Mouse (Mus musculus) urinary bladder, postnatal 4 days (tissue): ENCODE measurements around the gene Prpf38b.

Experiments used
- DNase-seq, 2 experiments: peaks; one replicate each; pipeline ENCODE4 v3.0.0; 2021 to 2022; ENCODE audit warnings: low spot score in 2 of 2

Gene Prpf38b

DNA sequence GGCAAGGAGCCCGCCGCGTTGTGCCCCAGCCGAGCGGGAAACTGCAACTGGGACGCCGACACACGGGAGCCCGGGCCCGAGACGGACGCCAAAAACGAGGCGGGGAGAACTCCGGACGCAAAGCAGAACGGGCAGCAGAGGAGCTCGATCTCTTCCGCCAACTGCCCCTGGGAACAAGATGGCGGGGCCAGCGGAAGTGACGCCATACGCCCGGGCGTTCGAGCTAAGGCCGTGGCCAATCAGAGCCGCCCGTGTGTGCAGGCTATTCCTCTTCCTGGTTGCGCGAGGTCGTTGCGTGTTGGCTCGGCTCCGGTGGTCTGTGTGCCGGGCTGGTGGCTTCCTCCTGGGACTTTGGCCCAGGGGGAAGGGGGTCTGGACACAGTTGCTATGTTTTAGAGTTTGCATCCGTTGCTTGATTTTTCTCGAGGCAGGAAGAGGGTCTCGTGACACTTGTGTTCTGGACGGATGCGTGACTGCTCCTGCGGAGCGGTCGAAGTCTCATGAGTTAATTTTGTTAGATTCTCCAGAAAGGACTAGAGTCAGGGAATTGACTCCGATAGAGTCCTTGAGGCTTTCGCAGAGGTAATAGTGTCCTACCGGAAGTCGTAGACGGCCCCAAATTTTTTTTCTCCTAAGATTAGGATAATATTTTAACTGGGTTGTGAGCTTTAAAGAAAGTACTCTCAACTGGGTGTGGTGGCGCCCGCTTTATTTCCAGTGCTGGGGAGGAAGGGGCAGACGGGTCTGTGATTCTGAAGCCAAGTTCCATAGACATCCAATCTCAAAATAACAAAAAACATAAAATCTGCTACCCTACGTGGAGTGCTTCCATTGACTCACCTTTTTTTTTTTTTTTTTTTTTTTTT lies at the start of gene Prpf38b:
Gene Prpf38b, minus strand, starts transcription at position 180 of the 866 bp plus-strand sequence.
- peak; percentile 93 to 96 for DNase-seq

DNA sequence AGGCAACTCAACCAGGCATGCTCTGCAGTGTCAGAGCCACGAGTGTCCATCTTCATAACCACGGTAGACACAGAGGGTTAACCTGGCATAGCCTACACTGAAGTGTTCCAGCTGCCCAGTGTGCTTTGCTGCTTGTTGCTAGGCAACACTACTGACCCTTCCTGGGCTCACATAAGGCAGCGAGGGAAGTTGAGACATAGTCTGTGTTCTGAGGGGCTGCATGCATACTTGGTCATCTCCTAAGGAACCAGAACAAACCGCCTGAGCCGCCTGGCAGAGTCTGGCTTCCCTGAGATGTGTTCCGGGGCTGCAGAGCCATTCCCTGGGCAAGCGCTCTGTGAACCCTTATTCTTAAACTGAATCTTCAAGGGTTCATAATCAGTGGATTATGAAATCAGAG lies 49.7 kb upstream of the Prpf38b start:
- no peak for DNase-seq

DNA sequence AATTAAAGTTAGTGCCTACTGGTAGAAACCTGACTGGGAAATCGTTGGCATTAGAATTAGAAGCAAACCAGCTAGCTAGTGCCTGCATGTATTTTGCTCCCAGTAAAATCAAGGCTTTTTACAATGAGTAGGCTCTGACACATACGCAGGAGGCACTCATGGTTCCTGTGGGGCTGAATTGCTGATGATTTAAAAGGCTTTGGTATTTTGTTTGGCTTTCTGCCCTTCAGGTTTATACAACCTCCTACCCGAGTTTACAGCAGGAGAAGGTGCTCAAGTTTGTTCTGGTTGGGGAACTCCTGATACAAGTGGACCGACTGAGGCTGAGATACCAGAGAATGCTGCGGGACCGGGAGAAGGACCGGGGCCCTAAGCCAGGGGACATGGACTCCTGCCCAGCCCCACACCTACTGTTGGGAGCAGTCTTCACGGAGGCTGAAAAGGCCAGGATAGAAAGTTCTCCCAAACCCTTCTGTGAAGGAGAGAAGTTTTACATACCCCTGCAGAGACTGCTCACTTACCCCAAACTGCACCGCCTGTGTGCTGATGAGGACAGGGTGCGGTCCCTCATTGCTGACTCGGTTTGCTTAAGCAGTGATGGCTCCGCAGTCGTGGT lies 48.3 kb upstream of the Prpf38b start:
- no peak for DNase-seq

DNA sequence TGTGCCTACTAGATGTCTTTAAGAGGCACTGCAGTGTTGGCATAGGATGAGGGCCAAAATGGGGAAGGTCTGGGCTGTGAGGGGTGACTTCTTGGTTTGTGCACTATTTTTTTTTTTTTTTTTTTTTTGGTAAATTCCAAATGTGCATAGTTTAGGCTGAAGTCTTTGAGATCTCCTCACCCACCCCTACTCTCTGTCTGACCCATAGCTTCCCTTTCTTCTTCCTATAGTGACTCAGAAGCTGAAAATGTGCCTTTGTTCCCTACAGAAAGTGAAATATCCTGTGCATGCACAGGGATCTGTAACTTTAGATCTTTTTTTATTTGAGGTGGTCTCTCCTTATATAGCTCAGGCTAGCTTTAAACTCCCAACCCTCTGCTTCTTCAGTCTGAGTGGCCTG lies 46.4 kb upstream of the Prpf38b start:
- no peak for DNase-seq

DNA sequence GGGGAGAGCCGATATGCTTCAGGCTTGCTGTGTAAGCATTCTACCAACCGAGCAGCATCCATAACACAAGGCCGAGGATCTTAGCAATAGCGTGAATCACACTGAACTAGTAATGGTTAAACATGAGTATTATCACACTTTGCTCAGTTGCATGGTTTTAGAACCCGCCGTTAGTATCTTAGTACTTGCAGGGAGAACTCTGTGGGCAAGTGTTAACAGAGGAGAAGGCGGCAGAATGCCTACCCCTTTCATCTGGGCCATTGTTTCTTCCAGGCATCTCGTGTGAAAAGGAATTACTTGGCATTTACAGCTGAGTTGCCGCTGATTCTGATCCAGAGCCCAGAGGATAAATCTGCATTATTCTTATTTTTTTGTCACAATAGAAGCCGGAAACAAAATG lies 29.5 kb upstream of the Prpf38b start:
- no peak for DNase-seq

DNA sequence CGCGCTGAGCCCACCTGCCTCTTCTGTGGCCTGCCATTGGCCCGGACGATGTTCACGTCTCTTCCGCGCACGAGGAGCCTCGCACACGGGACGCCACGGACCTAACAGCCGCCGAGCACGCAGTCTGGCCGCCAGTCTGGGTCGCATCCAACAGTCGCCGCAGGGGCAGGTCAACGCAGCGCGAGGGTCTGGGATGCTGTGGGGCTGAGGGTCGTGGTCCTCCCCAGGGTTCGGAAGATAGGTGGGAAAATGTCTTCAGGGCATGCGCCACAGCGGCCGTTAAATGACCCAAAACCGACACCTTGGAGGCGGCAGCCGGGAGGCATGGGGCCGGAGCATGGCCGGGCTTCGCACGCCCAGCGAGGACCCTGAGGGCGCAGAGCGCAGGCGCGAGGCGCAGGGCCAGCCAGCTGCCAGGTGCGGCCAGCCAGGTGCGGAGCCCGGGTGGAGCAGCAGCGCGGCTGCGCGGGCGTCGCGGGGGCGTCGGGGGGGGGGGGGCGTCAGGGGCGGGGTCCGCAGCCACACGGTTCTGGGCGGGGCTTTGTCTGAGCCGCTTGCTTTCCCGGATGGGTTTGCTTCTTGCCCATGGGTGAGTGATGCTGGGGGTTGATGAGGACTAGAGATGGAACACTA lies 28.6 kb upstream of the Prpf38b start, which contains the start of gene Gm9857:
Gene Gm9857, minus strand, starts transcription at position 445 of the 633 bp plus-strand sequence.
- DNase-seq, result no peak

DNA sequence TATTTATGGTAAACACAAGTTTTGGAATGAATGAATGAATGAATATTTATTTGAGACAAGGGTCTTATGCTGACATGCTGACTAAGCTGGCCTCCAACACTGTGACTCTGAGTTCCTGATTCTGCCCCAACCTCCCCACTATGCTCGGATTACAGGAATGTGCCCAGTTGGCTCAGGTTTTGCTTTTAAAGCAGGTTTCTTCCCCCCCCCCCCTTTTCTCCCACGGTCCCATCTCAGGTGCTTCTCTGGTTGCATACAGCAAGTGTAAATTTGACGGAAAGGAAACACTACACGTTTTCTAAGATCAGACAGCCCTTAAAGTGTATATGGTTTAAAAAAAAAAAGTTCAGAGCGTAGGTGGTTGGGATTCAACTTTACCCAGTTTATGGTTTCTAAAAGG lies 28.0 kb upstream of the Prpf38b start, which contains the start of gene Henmt1:
Gene Henmt1, plus strand, starts transcription at position 301 of the 400 bp plus-strand sequence.
- DNase-seq, result no peak

DNA sequence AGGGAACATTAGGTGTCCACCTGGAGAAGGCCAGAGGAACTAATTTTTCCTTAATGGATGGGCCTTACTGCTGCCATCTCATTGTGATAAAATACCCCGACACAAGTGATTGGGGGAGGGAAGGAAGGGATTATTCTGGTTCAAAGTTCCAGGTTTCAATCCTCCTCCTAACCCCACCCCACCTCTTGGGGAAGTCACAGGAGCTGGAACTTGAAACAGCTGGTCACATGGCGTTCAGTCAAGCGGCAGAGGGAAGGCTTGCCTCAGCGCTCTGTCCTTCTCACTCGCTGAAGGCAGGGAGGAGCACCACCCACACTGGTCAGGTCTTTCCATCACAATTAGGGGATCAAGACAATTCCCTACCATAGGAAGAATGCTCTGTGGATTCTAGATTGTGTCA lies 27.2 kb upstream of the Prpf38b start:
- no peak for DNase-seq

DNA sequence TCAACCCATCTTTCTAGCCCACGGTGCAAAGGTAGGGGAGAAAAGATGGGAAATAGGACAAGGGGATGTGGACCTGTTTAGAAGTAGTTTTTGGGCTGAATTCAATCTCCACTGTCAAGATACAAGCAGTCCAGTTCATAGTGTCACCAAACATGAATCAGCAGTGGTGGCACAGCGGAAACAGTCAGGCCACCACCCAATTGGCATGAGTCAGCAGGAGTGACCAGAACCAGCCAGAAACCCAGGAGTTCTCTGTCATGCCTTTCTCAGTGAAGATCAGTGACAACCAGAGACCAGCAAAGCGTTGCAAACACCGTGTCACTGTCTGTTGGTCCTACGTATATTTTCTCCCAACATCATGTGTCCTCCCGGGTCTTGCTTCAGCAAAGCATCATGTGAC lies 22.0 kb upstream of the Prpf38b start:
- DNase-seq, result no peak

DNA sequence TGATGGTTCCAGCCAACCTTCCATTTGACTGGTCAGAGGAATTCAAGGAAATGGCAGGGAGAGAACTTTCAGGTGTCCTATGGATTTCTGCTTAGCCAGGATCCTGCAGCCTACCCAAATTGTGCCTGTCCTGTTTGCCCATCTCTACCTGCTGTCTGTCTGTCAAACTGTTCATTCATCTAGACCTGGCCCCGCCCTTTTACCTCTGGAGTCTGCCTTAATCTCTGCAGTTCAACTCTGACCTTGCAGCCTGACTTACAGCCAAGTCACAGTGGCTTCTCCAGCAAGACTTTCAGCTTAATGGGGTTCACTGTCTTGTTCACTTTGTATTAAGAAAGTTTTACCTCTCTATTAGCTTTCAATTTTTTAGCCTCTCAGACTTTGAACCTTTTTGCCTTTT lies 14.8 kb upstream of the Prpf38b start:
- DNase-seq, result no peak

DNA sequence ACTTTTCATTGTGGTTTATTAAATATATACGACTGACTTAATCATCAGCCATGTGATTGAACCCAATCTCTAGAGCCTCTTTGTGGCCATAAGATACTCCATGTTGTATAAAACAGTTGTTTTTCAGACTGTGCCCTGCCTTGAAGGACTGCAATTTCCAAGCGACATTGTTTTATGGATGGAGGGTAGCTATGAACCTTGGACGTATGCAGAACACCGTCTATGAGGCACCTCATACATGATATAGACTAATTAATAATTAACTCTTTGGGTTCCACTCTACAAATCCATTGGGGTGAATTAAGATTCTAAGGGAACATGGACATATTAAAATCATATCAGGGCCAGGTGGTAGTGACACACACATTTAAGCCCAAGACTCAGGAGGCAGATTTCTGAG lies 14.2 kb upstream of the Prpf38b start:
- no peak for DNase-seq

DNA sequence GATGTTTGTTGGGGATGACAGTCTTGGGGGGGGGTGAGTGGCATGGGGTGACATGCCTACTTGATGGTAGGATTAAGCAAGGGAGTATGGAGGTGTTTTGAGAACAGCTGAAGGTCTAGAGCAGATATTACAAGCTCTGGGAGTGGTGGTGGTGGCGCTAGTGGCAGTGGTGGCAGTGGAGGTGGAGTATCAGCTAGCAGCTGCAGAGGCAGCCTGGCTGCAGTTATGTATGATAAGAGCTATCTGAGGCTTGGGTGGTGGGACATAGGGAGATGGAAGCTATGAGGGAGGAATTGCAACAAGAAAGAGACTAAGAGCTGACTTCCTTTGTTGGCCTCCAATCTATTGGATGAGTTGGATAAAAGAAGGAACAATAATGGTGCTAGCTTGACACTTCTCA lies 10.3 kb upstream of the Prpf38b start:
- DNase-seq, result no peak

DNA sequence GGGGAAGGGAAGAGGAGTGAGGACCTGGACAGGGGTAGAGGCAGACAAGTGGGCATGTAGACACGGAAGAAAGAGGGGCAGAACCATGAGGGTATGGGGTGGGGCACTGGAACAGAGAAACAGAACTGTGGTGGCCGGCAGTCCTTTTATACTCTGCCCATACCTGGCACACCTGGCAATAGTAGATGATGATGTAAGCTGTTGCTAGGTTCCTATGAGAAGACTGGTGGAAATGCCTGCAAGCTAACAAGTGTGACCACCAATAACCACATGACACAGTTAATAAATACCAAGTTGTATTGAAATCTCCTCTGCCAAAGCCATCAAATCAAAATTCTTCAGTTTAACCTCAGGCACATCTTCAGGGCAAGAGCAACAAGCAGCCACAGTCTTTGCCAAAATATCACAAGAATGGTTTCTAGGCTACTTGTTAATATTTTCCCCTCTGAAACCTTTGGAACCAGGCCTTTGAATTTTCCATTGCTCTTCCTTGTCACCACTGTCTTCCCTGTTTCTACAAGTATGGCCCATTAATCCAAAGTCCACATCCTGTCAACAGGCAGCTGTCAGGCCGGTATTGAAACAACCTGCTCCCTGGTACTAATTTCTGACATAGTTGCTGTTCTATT lies 9.0 kb upstream of the Prpf38b start:
- DNase-seq, result no peak

DNA sequence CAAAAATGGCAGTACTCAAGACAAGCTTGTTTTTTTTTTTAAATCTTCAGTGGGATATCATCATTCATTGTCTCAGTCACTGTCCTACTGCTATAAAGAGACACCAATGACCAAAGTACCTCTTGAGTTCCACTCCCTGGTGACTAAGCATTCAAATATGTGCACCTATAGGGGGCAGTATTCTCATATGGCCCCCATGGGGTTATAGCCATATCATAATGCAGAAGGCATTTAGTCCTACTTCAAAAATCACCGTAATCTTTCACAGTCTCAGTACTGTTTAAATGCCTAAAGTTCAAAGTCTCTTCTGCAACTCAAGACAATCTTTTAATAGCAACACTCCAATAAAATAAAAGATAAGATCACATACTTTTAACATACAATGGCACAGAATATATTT lies 7.3 kb upstream of the Prpf38b start:
- no peak for DNase-seq

DNA sequence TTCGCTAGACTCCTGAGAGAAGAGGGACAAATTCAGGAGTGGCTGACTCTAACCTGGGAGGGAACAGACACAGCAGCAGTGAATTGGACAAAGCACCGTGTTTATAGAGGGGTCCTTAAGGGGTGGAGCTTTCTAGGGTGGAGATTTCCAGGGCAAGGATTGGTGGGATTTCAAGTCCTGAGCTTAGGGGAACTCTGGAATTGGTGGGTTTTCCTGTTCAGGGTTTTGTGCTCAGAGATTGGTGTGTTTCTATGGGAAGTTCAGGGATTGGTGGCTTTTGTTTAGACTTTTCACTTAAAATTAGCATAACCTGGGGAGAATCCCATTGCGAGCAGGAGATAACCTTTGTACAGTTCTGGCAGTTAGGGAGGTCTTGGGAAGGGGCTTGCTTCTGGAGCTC lies 6.5 kb upstream of the Prpf38b start:
- no peak for DNase-seq

DNA sequence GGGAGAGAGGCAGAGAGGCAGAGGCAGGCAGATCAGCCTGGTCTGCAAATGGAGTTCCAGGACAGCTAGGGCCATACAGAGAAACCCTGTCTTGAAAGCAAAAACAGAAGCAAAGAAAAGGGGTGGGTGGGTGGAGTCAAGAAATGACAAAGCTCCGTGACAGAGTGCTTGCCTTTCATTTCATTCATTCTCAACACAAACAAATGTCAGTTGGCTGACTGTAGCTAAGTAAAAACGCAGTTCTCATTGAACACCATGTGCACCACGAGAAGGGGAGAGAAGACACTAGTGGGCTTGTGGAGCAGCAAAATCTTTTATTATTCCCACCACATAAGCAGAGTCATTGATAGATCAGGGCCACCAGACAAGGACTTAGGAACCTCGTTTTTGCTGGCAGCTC lies 5.3 kb upstream of the Prpf38b start:
- no peak for DNase-seq

DNA sequence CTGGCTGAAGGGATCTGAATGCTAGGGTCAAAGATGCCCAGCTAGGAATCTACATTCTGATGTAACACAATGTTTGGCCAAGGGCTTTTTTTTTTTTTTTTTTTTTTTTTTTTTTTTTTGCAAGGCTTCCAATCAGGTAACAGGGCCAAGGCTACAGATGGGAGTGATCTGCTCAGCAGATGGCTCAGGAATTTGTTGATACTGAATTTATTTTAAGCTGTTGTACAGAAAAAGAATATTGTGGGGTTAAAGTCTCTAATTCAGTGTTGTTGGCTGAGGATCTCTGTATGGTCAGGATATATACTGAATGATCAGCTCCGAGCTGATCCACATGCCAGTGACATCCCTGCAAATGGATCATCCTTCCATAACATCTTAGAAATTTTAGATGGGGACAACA lies 4.5 kb upstream of the Prpf38b start:
- no peak for DNase-seq

DNA sequence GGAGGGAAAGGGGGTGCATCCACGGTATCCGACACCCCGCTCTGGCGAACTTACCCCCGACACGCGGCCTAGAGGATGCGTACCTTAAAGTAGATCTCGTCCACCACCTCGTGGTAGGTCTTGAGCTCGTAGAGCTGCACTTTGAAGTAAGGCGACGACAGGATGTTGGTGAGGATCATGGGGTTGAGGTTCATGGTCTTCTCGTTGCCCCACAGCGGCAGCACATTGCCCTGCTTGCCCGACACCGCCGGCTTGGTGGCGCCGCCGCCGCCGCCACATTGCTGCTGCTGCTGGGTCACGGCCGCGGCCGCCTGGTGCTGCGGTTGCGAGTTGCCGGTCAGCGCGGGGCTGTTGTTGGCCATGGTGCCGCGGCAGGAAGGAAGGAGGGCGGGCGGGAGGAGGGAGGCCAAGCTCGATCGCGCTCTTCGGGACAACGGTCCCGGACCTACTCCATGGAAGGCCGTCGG lies 413 bp downstream of the Prpf38b start:
- DNase-seq, result peak; percentile 56 to 68

DNA sequence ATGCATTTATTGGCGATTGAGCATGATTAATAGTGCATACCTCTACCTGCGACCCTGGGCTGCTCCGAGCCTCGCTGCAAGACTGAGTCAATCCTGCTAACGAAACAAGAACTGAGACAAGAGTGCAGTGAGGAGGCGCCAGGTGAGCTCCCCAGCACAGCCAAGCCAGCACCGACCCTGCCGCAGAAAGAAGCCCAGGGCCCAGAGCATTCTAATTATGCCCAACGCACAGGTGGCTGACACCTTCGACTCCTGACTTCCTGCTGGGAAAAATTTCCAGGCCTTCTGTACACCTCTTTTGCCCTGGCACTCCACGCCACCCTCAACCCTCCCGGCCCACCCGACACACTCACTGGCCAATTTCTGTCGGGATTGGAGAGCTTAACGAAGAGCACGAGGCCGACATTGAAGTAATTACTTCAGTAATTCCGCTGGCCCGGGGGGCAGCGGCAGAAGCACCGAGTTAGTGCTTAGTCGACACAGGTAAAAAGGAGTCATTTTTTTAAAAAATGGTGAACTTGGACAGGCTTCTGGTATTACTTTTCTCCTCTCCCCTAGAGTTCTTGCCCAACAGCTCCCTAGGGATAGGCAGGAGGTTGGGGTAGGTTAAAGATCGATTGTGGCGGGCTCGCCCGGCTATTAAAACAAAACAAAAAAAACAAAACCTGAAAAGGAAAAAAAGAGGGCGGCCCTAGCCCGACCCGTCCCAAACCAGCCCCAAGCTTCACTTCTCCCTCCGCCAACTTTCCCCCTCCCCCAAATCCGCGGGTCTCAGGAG lies 1.0 kb downstream of the Prpf38b start:
- no peak for DNase-seq

DNA sequence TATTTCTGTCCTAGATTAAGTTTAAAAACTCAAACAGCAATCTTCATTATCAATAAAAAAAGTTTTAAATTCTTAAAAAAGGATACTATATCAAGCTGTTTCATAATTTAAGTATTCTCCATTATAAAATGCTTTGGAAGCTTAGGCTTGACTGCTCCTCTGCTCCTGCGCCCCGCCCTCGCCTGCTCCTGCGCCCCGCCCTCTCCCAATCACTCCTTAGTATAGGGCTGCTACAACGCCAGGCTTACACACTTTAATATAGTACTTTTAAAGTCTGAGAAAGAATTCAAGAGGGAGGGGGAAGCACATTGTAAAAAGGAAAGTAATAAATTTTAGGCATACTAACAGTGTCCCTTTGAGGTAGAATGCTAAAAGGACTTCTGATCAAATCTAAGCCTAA lies 8.6 kb downstream of the Prpf38b start:
- no peak for DNase-seq

DNA sequence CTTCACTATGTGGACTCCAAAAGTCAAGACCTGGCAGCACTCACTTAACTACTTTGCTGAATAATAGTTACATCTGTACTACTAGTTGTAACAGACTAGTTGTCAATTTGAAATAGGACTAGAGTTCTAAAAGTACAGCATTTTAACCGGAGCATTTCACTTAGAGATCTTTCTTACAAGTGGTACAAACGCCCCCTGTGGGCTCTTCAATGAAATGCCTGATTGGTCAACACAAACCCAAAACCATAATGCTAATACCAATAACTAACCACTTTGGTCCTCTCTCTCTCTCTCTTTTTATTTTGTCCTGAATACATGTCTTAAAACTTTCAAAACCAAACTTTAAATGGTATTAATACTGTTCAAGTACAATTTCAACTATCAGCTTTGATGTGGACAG lies 9.5 kb downstream of the Prpf38b start:
- no peak for DNase-seq
